Mouse (Mus musculus) gastrocnemius, postnatal 10 days (tissue): Measurements from ENCODE around the gene Vsig8. TPM values are rescaled to one million over a fixed set of nuclear protein-coding genes. Genes with fewer than 3 reads are reported as not detected.

Experiments
- DNase-seq: peaks from one replicate; pipeline ENCODE4 v3.0.0; 2021; ENCODE audit warnings: mixed read lengths
- total RNA-seq, 2 experiments: library from RNA; stranded (reverse); gene quantifications; 2 replicates each; pipeline ENCODE4 v1.2.3; 2021

Gene Vsig8
- total RNA-seq, 2 experiments from 2014 or later = not detected

GRCm38 (mm10) chr1:172528701-172529100 lies 27.0 kb upstream of the Vsig8 start:
- DNase-seq = peak; percentile 88

DNA sequence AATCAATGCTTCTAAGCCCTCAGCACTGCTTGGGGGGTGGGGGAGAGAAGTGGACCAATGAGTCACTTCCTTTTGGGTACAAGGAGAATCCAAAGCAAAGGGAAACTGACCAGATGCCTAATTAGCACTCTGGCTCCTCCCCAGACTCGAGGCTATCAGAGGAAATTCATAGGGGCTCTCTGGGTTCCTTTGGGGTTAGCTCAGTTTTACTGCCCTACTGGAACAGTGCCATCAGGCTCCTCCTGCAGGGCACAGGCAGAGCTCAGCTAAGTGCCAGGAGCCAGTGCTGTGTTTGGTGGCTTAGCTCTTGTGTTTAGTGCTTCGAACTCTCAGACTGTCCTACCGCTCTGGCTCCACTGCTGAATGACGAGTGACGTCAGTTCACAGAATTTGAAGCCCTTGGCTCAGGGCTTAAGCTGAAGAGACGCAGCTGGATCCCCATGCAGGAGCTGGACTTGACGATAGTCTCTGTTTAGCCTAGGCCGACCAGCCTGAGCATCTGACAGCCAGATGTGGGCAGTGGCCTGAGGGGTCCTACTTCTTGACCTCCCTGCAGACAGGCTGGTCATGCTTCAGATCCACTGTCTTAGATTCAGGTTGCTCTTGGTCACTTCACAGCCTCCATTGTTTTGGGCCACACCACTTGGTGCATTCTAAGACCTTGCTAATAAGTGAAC lies 25.1 kb upstream of the Vsig8 start:
- no peak for DNase-seq

DNA sequence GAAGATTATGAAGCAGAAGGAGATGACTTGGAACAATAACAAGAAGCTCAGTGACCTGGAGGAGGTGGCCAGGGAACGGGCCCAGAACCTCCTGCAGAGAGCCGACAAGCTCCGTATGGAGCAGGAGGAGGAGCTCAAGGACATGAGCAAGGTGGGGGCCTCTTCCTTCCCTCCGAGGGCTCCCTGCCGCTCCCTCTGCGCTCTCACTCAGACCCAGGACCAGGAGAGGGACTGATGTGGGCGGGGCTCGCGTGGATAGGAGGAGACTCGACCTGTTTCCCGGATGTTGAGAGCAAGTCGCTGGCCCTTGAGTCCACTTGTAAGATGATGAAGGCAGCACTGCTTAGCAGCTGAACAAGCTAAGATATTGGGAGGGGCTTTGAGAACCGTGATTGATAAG lies 23.2 kb upstream of the Vsig8 start:
- no peak for DNase-seq

GRCm38 (mm10) chr1:172535116-172535515 lies 20.6 kb upstream of the Vsig8 start:
- DNase-seq = no peak

DNA sequence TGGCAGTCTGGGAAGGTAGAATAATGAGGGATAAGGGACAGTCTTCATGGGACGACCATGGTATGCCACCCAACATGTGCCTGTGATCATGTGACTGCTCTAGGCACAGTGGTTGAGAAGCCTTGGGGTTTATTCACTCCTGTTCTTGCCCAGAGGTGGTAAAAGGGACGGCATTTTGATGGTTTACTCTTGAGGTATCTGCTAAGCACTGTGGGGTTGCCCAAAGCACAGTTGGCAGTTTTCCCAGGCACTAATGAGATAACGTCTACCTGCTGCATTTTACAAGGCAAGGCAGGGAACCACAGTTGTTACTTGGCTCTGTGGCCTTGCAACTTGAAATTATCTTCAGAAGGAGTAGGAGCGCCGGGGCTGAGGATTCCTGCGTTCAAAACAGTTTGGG lies 15.9 kb upstream of the Vsig8 start:
- DNase-seq = no peak

GRCm38 (mm10) chr1:172540283-172540820 lies 15.4 kb upstream of the Vsig8 start:
- DNase-seq = no peak

GRCm38 (mm10) chr1:172546062-172546461 lies 9.7 kb upstream of the Vsig8 start:
- DNase-seq = no peak

GRCm38 (mm10) chr1:172548501-172548900 lies 7.2 kb upstream of the Vsig8 start:
- DNase-seq = no peak

DNA sequence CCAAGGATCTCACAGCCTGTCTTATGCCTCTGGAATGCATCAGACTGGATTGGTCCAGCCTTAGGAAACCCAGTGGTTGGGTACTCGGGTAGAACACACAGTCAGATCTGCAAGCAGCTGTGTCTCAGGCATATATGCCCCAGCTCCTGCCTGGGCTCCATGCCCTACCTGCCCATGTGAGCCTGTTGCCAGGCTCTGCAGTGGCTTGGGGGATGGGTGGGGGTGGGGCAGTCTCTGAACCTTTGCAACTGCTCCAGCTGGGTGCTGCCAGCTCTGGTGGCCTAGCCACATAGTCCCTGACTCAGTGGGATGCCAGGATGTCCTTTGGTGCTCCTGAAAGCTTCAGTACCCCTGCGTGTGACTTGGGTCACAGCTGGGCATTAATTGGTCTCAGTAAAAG lies 6.4 kb upstream of the Vsig8 start:
- DNase-seq = no peak

DNA sequence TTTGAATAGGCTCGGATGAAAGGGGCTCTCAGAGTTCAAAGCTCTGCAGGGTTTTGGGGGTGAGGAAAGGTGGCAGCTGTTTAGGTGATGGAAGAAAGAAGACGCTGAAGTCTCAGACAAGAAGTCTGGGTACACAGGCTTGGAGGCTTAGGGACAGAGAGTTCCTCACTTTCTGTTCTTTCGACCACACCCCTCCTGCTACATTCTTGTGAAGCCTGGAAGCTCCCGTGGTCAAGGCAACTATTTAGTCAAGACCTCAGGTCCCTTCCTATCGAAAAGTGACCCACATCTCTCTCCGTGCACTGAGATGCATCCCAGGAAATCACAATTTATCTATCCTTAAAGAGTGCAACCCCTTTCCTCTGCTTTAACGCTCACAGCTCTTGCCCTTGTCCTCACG lies 6.0 kb upstream of the Vsig8 start:
- DNase-seq = no peak

- no peak for DNase-seq
These were observed 5.2 kb upstream of the Vsig8 start for GRCm38 (mm10) chr1:172550551-172550951.

DNA sequence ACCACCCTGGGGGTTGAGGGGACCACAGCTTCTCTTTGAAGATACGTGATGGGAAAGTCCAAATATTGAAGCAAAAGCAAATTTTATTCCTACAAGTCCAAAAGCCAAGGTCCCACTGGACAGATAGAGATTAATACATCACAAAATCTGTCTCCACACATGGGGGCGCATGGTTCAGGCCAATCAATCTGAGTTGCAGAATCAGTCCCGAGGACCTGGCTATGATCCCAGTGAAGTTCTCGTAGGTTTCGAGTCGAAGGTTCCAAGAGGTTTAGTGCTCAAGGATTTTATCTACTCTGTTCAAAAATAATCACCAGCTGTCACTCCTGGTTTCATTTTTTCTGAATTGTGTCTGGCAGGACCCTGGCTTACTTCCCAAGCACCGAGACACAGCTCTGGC lies 4.7 kb upstream of the Vsig8 start:
- DNase-seq = no peak

DNA sequence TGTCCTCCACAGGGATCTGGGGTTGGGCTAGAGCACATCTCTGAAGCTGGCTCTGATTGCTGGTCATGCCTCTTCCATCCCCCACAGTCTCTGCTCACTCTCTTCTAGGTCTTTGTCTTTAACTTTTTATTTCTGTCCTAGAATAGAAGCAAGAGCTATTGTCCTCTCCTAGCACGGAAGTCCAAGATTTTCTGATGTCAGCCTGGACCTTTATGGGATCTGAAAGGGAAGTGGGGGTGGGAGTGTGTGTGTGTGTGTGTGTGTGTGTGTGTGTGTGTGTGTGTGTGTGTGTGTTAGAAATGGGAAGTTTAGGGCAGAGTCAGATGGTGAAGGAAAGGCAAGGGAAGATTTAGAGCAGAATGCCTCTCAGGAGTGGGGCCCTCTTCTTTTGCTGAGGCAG lies 3.1 kb upstream of the Vsig8 start:
- DNase-seq = no peak

GRCm38 (mm10) chr1:172562641-172563464 lies 7.1 kb downstream of the Vsig8 start:
- DNase-seq = peak; percentile 59

DNA sequence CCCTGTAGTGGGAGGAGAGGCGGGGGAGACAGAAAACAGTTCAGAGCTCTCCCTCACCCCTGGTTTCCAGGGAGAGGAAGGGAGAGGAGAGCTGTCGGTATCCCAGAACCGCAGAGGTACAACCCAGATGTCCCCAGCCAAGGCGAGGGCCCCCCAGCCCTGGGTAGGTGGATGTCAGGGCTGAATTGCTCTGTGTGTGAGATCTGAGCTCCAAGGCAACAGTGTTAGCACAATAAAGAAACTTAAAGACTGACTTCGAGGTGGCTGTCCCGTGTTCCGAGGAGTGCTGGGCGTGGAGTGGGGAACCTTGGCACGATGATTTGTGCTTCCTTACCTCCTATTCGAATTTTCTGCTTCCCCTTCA lies 7.7 kb downstream of the Vsig8 start:
- no peak for DNase-seq

- no peak for DNase-seq
These were observed 10.4 kb downstream of the Vsig8 start for GRCm38 (mm10) chr1:172566131-172566530.

- DNase-seq = no peak
These were observed 12.0 kb downstream of the Vsig8 start for GRCm38 (mm10) chr1:172567758-172568157.

- DNase-seq = no peak
These were observed 24.4 kb downstream of the Vsig8 start for GRCm38 (mm10) chr1:172580116-172580515.

GRCm38 (mm10) chr1:172582436-172582835 lies 26.7 kb downstream of the Vsig8 start:
- no peak for DNase-seq

DNA sequence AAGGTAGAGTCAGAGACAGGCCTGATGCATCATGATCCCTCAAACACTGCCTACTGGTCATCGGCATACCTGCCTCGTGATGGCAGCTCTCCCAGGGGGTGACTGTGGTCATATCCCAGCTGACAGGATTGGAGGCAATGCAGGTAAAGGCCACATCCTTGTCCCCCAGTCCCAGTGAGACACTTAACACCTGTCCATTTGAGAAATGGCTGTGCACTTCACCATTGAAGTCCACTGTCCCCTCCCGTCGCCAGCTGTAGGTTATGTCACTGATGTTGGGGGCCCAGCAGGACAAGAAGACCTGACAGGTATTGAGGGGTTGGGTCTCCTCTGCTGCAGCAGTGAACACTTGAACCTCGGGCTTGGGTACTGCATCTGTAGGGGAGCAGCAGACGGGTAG lies 28.5 kb downstream of the Vsig8 start:
- no peak for DNase-seq

DNA sequence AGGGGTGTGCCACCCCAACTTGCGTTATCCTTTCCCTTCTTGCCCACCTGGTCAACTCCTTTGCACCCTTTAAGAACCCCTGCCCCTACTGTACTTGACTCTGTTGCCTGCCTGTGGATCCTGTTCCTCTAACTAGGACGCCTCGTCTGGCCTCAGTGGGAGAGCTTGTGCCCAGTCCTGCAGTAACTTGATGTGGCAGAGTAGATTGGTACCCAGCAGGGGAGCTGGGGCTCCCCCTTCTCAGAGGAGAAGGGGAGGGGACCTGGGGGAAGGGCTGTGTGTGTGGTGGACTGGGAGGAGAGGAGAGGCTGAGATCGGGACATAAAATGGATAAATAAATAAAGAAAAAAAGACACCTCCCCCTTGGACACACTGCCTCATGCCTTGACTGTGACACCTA lies 29.3 kb downstream of the Vsig8 start:
- no peak for DNase-seq

DNA sequence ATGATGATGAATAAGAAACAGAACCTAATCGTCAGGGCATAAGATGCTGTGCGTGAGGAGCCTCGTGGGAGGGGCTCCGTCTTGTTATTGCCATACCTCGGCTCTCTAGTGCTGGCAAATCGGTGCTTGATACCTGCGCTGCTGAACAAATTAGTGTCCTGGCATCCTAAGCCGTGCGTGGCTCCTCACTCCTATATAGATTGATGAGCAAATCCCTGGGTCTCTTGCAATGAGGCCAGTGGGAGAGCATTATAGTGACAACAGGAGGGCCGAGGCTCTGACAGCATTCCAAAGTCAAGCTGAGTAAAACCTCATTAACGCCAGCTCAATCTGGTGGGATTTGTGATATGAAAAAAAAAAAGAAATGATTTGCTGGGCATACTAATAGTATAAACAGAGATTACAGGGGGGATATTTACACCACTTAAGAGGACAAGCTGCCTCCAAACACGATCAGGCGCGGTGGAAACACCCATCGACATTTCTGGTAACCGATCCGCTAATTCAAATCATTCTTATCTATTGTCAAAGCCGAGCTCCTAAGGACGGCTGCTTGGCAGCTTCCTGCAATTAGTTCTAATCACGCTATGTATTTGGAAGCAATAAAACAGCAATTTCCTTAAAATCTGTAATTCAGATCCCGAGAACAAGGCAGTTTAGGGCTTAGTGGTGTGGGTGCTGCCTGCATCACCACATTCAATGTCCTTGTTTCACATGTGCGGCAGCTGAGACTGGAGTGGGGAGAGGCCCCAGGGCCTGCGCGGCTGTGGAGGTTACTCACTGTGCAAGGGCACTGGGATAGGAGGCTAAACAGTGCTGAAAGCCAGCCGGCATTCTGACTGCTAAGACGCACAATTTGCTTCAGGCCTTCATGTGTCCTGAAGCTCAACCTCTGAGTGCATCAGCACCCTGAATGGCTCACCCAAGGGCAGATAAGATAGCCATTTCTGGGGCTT lies 30.2 kb downstream of the Vsig8 start:
- DNase-seq = no peak

DNA sequence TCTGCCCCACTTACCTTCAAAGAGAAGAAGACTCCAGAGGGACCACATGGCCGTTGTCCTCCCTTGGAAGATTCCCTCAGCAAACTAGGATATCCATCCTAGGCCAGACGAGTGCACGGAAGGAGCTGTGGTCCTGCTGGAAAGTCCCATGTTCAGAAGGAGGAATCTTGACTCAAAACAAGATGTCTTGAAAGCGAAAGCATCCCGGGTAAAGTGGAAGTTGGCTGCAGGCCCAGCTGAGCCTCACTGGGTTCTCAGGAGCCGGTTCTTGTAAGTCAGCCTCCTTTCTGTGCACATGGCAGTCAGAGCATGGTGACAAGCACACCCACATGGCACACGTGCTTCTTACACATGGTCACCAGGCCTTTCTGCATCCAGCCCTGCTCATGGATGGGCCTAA lies 34.6 kb downstream of the Vsig8 start, which contains the start of gene Slamf8:
Gene Slamf8 (minus strand): TSS at position 184 of the 400 bp plus-strand sequence.
- peak; percentile 22 for DNase-seq
